Mouse (Mus musculus): ENCODE measurements around the gene Ntng2. TPM values are rescaled to one million over a fixed set of nuclear protein-coding genes. Genes with fewer than 3 reads are reported as not detected.

Ntng2 gene
- polyA plus RNA-seq, 1 experiment from 2014 or later, result 0.24 TPM

DNA sequence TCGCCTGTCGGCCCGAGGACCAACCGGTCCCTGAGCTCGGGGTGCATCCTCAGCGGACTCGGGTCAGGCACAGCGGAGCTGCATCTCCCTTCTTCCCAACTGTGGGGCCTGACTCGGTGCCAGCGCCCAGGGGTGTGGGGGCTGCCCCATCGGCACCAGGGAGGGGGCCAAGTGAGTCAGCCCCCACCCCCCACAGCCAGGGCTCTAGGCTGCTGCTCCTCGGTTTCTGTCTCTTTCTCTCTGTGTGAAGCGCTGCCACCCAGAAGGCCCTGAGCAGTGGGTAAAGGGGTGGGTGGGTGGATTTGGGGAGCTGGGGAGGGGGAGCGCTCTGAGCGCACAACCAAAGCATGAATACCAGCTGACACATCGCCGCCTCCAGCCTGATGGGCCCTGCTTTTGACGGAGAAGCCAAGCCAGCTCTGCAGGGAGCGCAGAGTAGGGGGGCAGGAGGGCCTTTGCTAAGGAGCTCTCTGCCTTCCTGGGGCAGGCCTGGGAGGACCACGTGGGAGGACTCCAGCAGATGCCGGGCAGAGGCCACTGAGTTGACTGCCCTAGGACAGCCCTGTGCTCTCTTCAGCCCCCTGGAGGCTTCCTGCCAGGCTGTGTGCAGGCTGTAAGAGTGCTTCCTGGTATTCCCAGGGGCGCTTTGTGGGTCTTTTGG is 530 bp upstream of the Ntng2 start:
- Histone ChIP-seq H3K9me3 (replicated peaks; ENCODE audit: control insufficient read depth, low read length) (no peaks in the 10 kb centered on the region), H3K27me3 (ENCODE audit: control insufficient read depth, insufficient read depth, low read length) (peaks cover 67% of the 10 kb centered on the region), H3K4me2 (ENCODE audit: low read depth, low read length) (peak overlapping the region; percentile 75), H3K4me3 (ENCODE audit: low read length) (peak overlapping the region; percentile 68), H3K4me1 (ENCODE audit: control insufficient read depth, insufficient read depth, low read length) (peaks cover 16% of the 10 kb centered on the region; the same call in 1 of the 2 replicates), H3K36me3 (ENCODE audit: control insufficient read depth, insufficient read depth) (no peaks in the 10 kb centered on the region), H3K27ac (ENCODE audit: low read length) (no peak overlapping the region), H3K9ac (ENCODE audit: low read length) (peak overlapping the region; percentile 55)
- 5% methylated on average over 22 of the region's 22 CpGs for WGBS
- ATAC-seq (replicated peaks; ENCODE audit: extremely low read depth, insufficient read depth, low FRiP score), result no peak; the same call in 1 of the 2 replicates

DNA sequence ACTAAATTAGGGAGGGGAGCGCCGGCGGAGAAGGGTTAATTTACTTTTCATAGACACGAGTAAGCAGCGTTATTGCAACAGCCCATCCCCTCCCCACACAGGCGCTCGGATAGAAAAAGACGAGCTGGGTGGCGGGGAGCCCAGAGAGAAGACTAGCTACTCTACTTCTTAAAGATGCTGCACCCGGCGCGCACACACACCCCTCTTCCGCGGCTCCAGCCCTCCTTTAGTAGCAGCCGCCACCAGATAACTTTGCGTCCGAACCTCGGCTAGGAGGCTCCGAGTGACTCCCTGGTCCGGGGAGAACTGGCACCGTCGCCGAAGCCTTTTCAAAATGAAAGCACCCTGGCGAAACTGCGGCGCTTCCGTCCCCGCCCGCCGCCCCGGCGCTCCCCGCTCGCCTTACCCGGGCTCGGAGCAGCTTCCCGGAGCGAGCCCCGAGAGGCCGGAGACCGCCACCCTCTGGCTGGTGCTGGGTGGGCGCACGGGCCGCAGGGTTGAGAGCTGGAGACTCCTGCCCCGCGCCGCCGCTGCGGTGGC is 676 bp downstream of the Ntng2 start:
- ATAC-seq (replicated peaks; ENCODE audit: extremely low read depth, insufficient read depth, low FRiP score), result peak; percentile 53; the same call in 1 of the 2 replicates
- peak overlapping the region; percentile 68 for H3K4me3 ChIP-seq (ENCODE audit: low read length)
- WGBS, result under 1% methylated on average over 49 of the region's 49 CpGs

DNA sequence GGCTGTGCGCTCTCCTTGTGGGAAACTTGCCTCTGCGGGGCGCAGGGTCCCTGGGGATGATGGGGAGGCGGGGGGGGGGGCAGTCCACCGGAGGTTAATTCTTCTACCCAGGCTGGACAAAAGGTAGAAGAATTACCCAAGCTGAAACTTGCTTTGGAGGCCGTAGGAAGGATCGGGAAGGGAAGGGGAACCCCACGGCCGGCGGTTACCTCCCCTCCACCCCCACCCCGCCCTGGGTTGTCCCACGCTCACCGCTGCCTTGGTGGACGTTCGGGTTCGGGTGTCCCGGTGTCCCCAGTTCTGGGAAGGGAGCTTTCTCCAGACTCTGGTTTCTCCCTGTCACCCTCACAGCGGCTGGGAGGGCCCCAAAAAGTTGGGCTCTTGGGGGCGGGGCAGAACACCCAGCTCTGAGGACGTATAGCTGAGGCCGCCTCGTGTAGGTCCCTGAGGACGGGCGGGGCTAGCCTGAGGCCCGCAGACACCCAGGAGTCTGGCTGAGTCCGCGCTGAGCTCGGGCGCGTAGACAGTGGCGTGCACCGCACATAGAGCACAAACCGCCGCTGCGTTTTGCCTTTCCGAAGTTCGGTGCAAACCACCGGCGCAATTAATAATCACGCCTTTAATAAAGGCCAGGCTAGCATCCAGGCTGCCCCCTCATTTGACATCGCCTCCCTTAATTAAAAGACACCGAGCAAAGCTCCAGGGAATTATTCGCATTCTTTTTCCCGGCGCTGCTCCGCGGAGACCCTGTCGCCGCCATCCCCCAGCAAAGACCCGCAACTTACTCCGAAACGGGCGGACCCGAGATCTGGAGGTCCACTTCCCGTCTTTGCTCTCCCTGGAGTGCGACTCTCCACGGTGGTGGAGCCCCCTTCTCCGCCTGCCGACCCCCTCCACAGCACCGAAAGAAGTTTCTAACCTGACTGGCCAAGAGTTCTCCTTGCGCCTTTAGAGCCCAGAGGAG is 1.4 kb downstream of the Ntng2 start:
- Histone ChIP-seq H3K4me3 (ENCODE audit: low read length) (peak overlapping the region; percentile 68), H3K4me1 (ENCODE audit: control insufficient read depth, insufficient read depth, low read length) (peaks cover 16% of the 10 kb centered on the region; the same call in 1 of the 2 replicates), H3K9ac (ENCODE audit: low read length) (no peak overlapping the region; the same call in 1 of the 2 replicates), H3K36me3 (ENCODE audit: control insufficient read depth, insufficient read depth) (no peaks in the 10 kb centered on the region), H3K27ac (ENCODE audit: low read length) (no peak overlapping the region), H3K9me3 (replicated peaks; ENCODE audit: control insufficient read depth, low read length) (no peaks in the 10 kb centered on the region), H3K4me2 (ENCODE audit: low read depth, low read length) (peak overlapping the region; percentile 75), H3K27me3 (ENCODE audit: control insufficient read depth, insufficient read depth, low read length) (peaks cover 79% of the 10 kb centered on the region)
- no peak for ATAC-seq (replicated peaks; ENCODE audit: extremely low read depth, insufficient read depth, low FRiP score)
- WGBS, result under 1% methylated on average over 61 of the region's 61 CpGs

More for the DNA sequence above, 676 bp downstream of the Ntng2 start:
- peaks cover 16% of the 10 kb centered on the region; the same call in 1 of the 2 replicates for H3K4me1 ChIP-seq (ENCODE audit: control insufficient read depth, insufficient read depth, low read length)
- H3K36me3 ChIP-seq (ENCODE audit: control insufficient read depth, insufficient read depth), result no peaks in the 10 kb centered on the region
- H3K9ac ChIP-seq (ENCODE audit: low read length), result peak overlapping the region; percentile 55
- H3K27ac ChIP-seq (ENCODE audit: low read length), result no peak overlapping the region
- H3K27me3 ChIP-seq (ENCODE audit: control insufficient read depth, insufficient read depth, low read length), result peaks cover 79% of the 10 kb centered on the region
- H3K9me3 ChIP-seq (replicated peaks; ENCODE audit: control insufficient read depth, low read length), result no peaks in the 10 kb centered on the region
- peak overlapping the region; percentile 75 for H3K4me2 ChIP-seq (ENCODE audit: low read depth, low read length)

DNA sequence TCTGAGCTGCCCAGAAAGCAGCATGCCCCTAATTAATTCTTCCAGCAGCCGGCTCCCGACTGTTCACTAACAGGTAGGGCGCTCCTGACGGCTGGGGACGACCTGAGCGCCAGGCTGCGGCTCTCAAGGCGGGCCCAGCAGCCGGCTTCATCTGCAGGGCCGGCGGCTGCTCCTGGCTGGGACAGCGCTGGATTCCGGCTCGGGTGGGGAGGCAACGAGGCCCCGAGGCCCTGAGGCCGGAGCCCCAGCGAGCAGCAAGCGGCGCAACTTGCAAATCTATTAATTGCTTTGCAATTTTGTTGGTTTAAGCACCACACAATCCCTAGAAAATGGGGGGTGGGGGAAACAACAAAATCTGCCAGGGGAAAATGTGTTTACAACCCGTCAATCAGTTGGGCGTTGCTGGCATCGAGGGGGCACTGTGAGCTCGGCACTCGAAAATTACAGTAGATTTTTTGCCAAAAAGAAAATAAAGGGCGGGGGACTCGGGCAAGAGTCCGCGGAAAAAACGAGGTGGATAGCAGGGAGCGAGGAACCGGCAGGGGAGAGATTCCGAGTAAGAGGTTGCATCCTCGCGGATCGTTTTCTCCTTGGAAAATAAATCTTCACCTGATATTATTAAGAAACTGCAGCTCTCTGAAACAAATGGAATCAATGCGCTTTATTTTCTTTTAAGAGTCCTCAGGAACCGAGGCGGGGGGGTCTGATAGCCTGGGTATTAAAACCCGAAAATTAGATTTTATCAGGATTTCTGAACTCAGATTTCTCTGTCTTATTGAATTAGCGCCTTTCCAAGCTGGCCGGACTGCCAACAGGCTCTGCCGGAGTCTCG is 2.3 kb downstream of the Ntng2 start:
- Histone ChIP-seq H3K4me1 (ENCODE audit: control insufficient read depth, insufficient read depth, low read length) (peaks cover 16% of the 10 kb centered on the region; the same call in 1 of the 2 replicates), H3K9ac (ENCODE audit: low read length) (no peak overlapping the region)

DNA sequence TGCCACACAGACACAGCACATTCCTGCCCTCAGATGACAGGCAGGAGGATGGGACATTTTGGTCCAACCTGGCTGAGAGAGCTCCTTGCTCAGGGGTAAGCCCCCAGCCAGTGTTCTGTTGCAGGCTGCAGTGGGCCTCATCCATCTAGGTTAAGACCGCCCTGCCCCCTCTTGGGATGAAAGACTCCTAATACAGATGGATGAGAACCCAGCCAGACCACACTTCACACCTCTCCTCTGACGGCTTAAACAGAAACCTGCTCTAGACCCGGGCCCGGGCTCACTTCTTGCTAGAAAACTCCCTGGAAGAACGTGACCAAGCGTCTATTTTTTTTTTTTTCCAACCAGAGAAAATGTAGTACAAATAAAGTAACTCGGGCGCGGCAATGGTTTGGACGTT is 3.0 kb downstream of the Ntng2 start:
- Histone ChIP-seq H3K27ac (ENCODE audit: low read length) (no peak overlapping the region), H3K4me2 (ENCODE audit: low read depth, low read length) (peak overlapping the region; percentile 36; the same call in 1 of the 2 replicates), H3K4me1 (ENCODE audit: control insufficient read depth, insufficient read depth, low read length) (peaks cover 16% of the 10 kb centered on the region; the same call in 1 of the 2 replicates), H3K4me3 (ENCODE audit: low read length) (peak overlapping the region; percentile 68; the same call in 1 of the 2 replicates), H3K9ac (ENCODE audit: low read length) (no peak overlapping the region), H3K36me3 (ENCODE audit: control insufficient read depth, insufficient read depth) (no peaks in the 10 kb centered on the region), H3K27me3 (ENCODE audit: control insufficient read depth, insufficient read depth, low read length) (peaks cover 73% of the 10 kb centered on the region), H3K9me3 (replicated peaks; ENCODE audit: control insufficient read depth, low read length) (no peaks in the 10 kb centered on the region)
- 14% methylated on average over 10 of the region's 10 CpGs for WGBS
- ATAC-seq (replicated peaks; ENCODE audit: extremely low read depth, insufficient read depth, low FRiP score), result no peak

More for the DNA sequence above, 2.3 kb downstream of the Ntng2 start:
- ATAC-seq (replicated peaks; ENCODE audit: extremely low read depth, insufficient read depth, low FRiP score), result no peak
- Histone ChIP-seq H3K27ac (ENCODE audit: low read length) (no peak overlapping the region), H3K9me3 (replicated peaks; ENCODE audit: control insufficient read depth, low read length) (no peaks in the 10 kb centered on the region), H3K36me3 (ENCODE audit: control insufficient read depth, insufficient read depth) (no peaks in the 10 kb centered on the region), H3K27me3 (ENCODE audit: control insufficient read depth, insufficient read depth, low read length) (peaks cover 75% of the 10 kb centered on the region), H3K4me3 (ENCODE audit: low read length) (peak overlapping the region; percentile 68), H3K4me2 (ENCODE audit: low read depth, low read length) (peak overlapping the region; percentile 75)
- WGBS, result 2% methylated on average over 44 of the region's 44 CpGs

DNA sequence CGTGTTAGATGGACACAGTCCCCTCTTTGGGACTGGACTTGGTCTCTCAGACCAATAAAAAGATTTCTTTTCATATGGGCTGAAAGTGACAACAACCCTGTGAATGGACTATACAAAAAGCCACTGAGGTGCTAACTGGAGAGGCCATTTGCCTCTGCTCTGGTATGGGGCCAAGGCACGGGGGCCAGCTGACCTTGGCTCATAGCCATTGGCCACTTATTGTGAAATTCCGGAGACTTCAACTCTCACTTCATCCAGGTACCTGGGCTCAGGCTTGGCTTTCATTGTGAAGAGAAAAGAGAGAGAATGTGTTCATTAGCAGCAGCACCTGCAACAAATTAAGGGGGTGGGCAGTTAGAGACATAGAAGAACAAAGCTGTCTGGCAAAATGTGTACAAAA is 4.3 kb downstream of the Ntng2 start:
- no peak for ATAC-seq (replicated peaks; ENCODE audit: extremely low read depth, insufficient read depth, low FRiP score)
- WGBS, result 36% methylated on average over 3 of the region's 3 CpGs

DNA sequence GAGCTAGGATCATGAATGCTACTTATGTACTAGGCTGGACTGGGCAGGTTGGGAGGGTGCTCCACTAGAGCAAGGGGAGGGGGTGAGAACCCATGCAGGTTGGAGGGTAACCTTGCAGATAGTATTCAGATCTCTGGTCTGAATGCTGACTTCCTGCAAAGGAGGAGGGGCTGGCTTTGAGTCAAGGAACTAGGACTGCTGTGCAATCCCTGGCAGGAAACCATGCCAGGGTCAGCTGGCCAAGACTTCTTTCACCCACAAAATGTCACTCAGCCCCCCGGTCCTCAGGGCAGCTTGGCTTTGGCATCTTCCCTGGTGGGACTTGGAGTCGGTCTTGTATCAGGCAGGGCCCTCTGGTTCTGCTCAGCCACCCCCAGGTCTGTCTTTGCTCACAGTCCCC is 5.4 kb downstream of the Ntng2 start:
- peaks cover 50% of the 10 kb centered on the region for H3K27me3 ChIP-seq (ENCODE audit: control insufficient read depth, insufficient read depth, low read length)
- no peak overlapping the region for H3K4me2 ChIP-seq (ENCODE audit: low read depth, low read length)
- no peak overlapping the region for H3K4me3 ChIP-seq (ENCODE audit: low read length)
- no peak overlapping the region for H3K27ac ChIP-seq (ENCODE audit: low read length)
- ATAC-seq (replicated peaks; ENCODE audit: extremely low read depth, insufficient read depth, low FRiP score), result no peak
- no peaks in the 10 kb centered on the region for H3K9me3 ChIP-seq (replicated peaks; ENCODE audit: control insufficient read depth, low read length)
- peaks cover 9% of the 10 kb centered on the region; the same call in 1 of the 2 replicates for H3K4me1 ChIP-seq (ENCODE audit: control insufficient read depth, insufficient read depth, low read length)
- no peak overlapping the region for H3K9ac ChIP-seq (ENCODE audit: low read length)
- WGBS, result 51% methylated on average over 2 of the region's 2 CpGs
- no peaks in the 10 kb centered on the region for H3K36me3 ChIP-seq (ENCODE audit: control insufficient read depth, insufficient read depth)

More for the DNA sequence above, 4.3 kb downstream of the Ntng2 start:
- Histone ChIP-seq H3K4me3 (ENCODE audit: low read length) (no peak overlapping the region), H3K27ac (ENCODE audit: low read length) (no peak overlapping the region), H3K36me3 (ENCODE audit: control insufficient read depth, insufficient read depth) (no peaks in the 10 kb centered on the region), H3K4me2 (ENCODE audit: low read depth, low read length) (no peak overlapping the region), H3K4me1 (ENCODE audit: control insufficient read depth, insufficient read depth, low read length) (peaks cover 16% of the 10 kb centered on the region; the same call in 1 of the 2 replicates), H3K27me3 (ENCODE audit: control insufficient read depth, insufficient read depth, low read length) (peaks cover 60% of the 10 kb centered on the region), H3K9ac (ENCODE audit: low read length) (no peak overlapping the region), H3K9me3 (replicated peaks; ENCODE audit: control insufficient read depth, low read length) (no peaks in the 10 kb centered on the region)

DNA sequence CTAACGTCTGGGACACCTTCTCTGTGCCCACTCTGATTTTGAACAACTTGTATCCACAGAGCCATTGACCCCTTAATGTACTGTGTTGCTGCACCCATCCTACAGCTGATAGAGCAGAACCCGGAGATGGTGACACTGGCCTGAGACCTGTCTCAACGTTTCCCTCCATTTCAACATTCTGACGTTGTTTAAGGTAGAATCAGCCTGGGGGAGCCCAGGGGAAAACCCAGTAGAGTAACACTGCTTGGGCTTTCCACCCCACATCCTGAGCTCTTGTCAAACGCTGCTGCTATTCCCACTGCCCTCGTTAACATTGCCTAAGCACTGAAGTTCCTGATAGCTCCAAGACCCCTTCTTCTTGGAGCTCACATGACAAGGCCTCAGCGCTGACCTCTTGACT is 5.9 kb downstream of the Ntng2 start:
- WGBS, result 61% methylated on average over 7 of the region's 7 CpGs
- Histone ChIP-seq H3K4me2 (ENCODE audit: low read depth, low read length) (no peak overlapping the region), H3K4me1 (ENCODE audit: control insufficient read depth, insufficient read depth, low read length) (peaks cover 9% of the 10 kb centered on the region; the same call in 1 of the 2 replicates), H3K4me3 (ENCODE audit: low read length) (no peak overlapping the region), H3K9ac (ENCODE audit: low read length) (no peak overlapping the region), H3K9me3 (replicated peaks; ENCODE audit: control insufficient read depth, low read length) (no peaks in the 10 kb centered on the region), H3K27ac (ENCODE audit: low read length) (no peak overlapping the region), H3K27me3 (ENCODE audit: control insufficient read depth, insufficient read depth, low read length) (peaks cover 50% of the 10 kb centered on the region), H3K36me3 (ENCODE audit: control insufficient read depth, insufficient read depth) (no peaks in the 10 kb centered on the region)
- ATAC-seq (replicated peaks; ENCODE audit: extremely low read depth, insufficient read depth, low FRiP score), result no peak
